Mouse (Mus musculus) gastrocnemius, postnatal 4 days (tissue): Measurements from ENCODE around the gene Gpr15. TPM values are rescaled to one million over a fixed set of nuclear protein-coding genes. Genes with fewer than 3 reads are reported as not detected.

Source experiments
- DNase-seq, 2 experiments: peaks; one replicate each; pipeline ENCODE4 v3.0.0; 2021 to 2022; ENCODE audit warnings: low spot score in 2 of 2, mixed read lengths in 2 of 2
- total RNA-seq, 2 experiments: library from RNA; stranded (reverse); gene quantifications; 2 replicates each; pipeline ENCODE4 v1.2.3; 2021

Gene Gpr15
- total RNA-seq, 2 experiments from 2014 or later: not detected

GRCm38 (mm10) chr16:58702329-58702932, 16.4 kb downstream of the Gpr15 start:
- DNase-seq: no peak

- no peak for DNase-seq
Measured at GRCm38 (mm10) chr16:58701779-58702178, 17.1 kb downstream of the Gpr15 start.

- DNase-seq: no peak
Measured at GRCm38 (mm10) chr16:58700816-58701424, 17.9 kb downstream of the Gpr15 start.

- DNase-seq: no peak
Measured at GRCm38 (mm10) chr16:58700174-58700573, 18.7 kb downstream of the Gpr15 start.

- no peak for DNase-seq
Measured at GRCm38 (mm10) chr16:58697261-58697660, 21.6 kb downstream of the Gpr15 start.

- no peak for DNase-seq
Measured at GRCm38 (mm10) chr16:58696796-58697195, 22.1 kb downstream of the Gpr15 start.

- DNase-seq: no peak
Measured at GRCm38 (mm10) chr16:58694091-58694490, 24.8 kb downstream of the Gpr15 start.

- no peak for DNase-seq
Measured at GRCm38 (mm10) chr16:58690322-58690732, 28.5 kb downstream of the Gpr15 start.

GRCm38 (mm10) chr16:58689555-58690169, 29.2 kb downstream of the Gpr15 start:
- no peak for DNase-seq

GRCm38 (mm10) chr16:58688534-58688933, 30.3 kb downstream of the Gpr15 start:
- DNase-seq: no peak

- no peak for DNase-seq
Measured at GRCm38 (mm10) chr16:58685548-58686537, 33.0 kb downstream of the Gpr15 start.

- no peak for DNase-seq
Measured at GRCm38 (mm10) chr16:58684537-58684936, 34.3 kb downstream of the Gpr15 start.

GRCm38 (mm10) chr16:58683911-58684310, 35.0 kb downstream of the Gpr15 start:
- no peak for DNase-seq

GRCm38 (mm10) chr16:58682870-58683269, 36.0 kb downstream of the Gpr15 start:
- DNase-seq: no peak

- no peak for DNase-seq
Measured at GRCm38 (mm10) chr16:58682046-58682445, 36.8 kb downstream of the Gpr15 start.

- no peak for DNase-seq
Measured at GRCm38 (mm10) chr16:58678660-58679059, 40.2 kb downstream of the Gpr15 start.

GRCm38 (mm10) chr16:58677491-58677890, 41.4 kb downstream of the Gpr15 start:
- no peak for DNase-seq

GRCm38 (mm10) chr16:58676633-58677032, 42.2 kb downstream of the Gpr15 start:
- DNase-seq: no peak

GRCm38 (mm10) chr16:58676156-58676555, 42.7 kb downstream of the Gpr15 start:
- no peak for DNase-seq

- no peak for DNase-seq
Measured at GRCm38 (mm10) chr16:58675256-58675655, 43.6 kb downstream of the Gpr15 start.

GRCm38 (mm10) chr16:58673811-58674410, 45.0 kb downstream of the Gpr15 start:
- DNase-seq: no peak
